Mouse (Mus musculus) ovary, adult 10 weeks (tissue): ENCODE results near the gene Kbtbd6. TPM values are rescaled to one million over a fixed set of nuclear protein-coding genes. Genes with fewer than 3 reads are reported as not detected.

Experiments
- polyA plus RNA-seq: library from polyadenylated mRNA; stranded (reverse); fragments of 350-450 nt; fragmentation: Illumina TruSeq; extraction: RNeasy Lipid Tissue Mini Kit (QIAGEN cat#74804); gene quantifications from one replicate; pipeline ENCODE4 v1.2.3, GENCODE M21; 2014

The Kbtbd6 gene
- 7.2 TPM for polyA plus RNA-seq

GRCm38 (mm10) chr14:79451681-79452590 lies at the start of gene Kbtbd6:
TSS of gene Kbtbd6 (plus strand) at chr14:79451835.

GRCm38 (mm10) chr14:79425979-79426729 lies 25.5 kb upstream of the Kbtbd6 start, which contains the start of gene Kbtbd7:
TSS of gene Kbtbd7 (plus strand) at chr14:79426511.

GRCm38 (mm10) chr14:79480624-79481338 lies 29.1 kb downstream of the Kbtbd6 start, which contains the start of gene Elf1:
TSS of gene Elf1 (plus strand) at chr14:79481194.

GRCm38 (mm10) chr14:79481339-79482151 lies 29.9 kb downstream of the Kbtbd6 start, which contains the start of gene Wbp4:
TSS of gene Wbp4 (minus strand) at chr14:79481520.

Other genes starting within 250 kb of the Kbtbd6 start
- gene Zfp957, start 204.5 kb upstream of the Kbtbd6 start, polyA plus RNA-seq: 5.0 TPM
- 12.4 TPM for gene Rgcc, start 150.2 kb upstream of the Kbtbd6 start, polyA plus RNA-seq
- gene Naa16, start 61.1 kb upstream of the Kbtbd6 start, polyA plus RNA-seq: 78.3 TPM
- gene Mtrf1, start 54.1 kb upstream of the Kbtbd6 start, polyA plus RNA-seq: 25.7 TPM
- gene Kbtbd7, start 25.3 kb upstream of the Kbtbd6 start, polyA plus RNA-seq: 87.9 TPM
- 84.8 TPM for gene Elf1, start 29.4 kb downstream of the Kbtbd6 start, polyA plus RNA-seq
- 65.3 TPM for gene Wbp4, start 29.7 kb downstream of the Kbtbd6 start, polyA plus RNA-seq
- gene Sugt1, start 135.9 kb downstream of the Kbtbd6 start, polyA plus RNA-seq: 407 TPM
- 102 TPM for gene Cnmd, start 210.3 kb downstream of the Kbtbd6 start, polyA plus RNA-seq